Mouse (Mus musculus) C2C12 (cell line): ENCODE data around the gene Aox1.
"Not testable (repeated sequence)": the region's sequence is repeated elsewhere in the genome, so short reads cannot be mapped to it uniquely, and the experiment has no call there.

Experiments
- CEBPB ChIP-seq: IDR thresholded peaks from one replicate; pipeline ENCODE4 v1.6.1; 2011; ENCODE audit warnings: low read depth, mild to moderate bottlenecking, control low read depth, moderate library complexity
- CTCF ChIP-seq: IDR thresholded peaks from one replicate; pipeline ENCODE4 v1.5.1; 2011; ENCODE audit not compliant: control insufficient read depth, insufficient read depth, insufficient read length
- FOSL1 ChIP-seq: IDR thresholded peaks from one replicate; pipeline ENCODE4 v1.8.0; 2011; ENCODE audit warnings: mild to moderate bottlenecking, low read length; ENCODE audit not compliant: poor library complexity, insufficient read depth, severe bottlenecking
- MYOD1 ChIP-seq: IDR thresholded peaks from one replicate; pipeline ENCODE4 v1.6.1; 2011; ENCODE audit warnings: low read depth; ENCODE audit not compliant: control insufficient read depth, insufficient read length
- MYOG ChIP-seq: IDR thresholded peaks from one replicate; pipeline ENCODE4 v1.6.1; 2011; ENCODE audit not compliant: control insufficient read depth, insufficient read length; ENCODE audit errors: extremely low read depth
- USF1 ChIP-seq: IDR thresholded peaks from one replicate; pipeline ENCODE4 v1.6.1; 2011; ENCODE audit warnings: low read depth, mild to moderate bottlenecking, control low read depth, moderate library complexity

- TF ChIP-seq CTCF, MYOD1, MYOG, USF1, FOSL1, CEBPB: not testable (repeated sequence)
Measured at GRCm38 (mm10) chr1:58037306-58037705, 7.6 kb downstream of the Aox1 start.
